Mouse (Mus musculus) hindbrain, embryonic 13.5 days (tissue): ENCODE measurements at regions not wholly inside any gene's neighbourhood (a gene's known extent, or its start where the extent isn't known, plus 50 kb on each side); places are given as distances from the start of the nearest gene placed in this dataset.

Experiments
- ATAC-seq: fragments of 200-750 bp; cut with Nextera tagmentation; 2 replicates; pipeline ENCODE4 v1.8.0; 2017; ENCODE audit warnings: moderate TSS enrichment; ENCODE audit not compliant: low FRiP score
- H3K27ac ChIP-seq: fragments of 300-500 bp; sonication (generic); 2 replicates; pipeline ENCODE4 v1.5.1; 2015; ENCODE audit warnings: inconsistent platforms, mild to moderate bottlenecking, moderate library complexity
- H3K27me3 ChIP-seq: fragments of 300-500 bp; sonication (generic); 2 replicates; pipeline ENCODE4 v1.6.1; 2015; ENCODE audit warnings: mild to moderate bottlenecking, inconsistent platforms
- H3K36me3 ChIP-seq: fragments of 300-500 bp; sonication (generic); 2 replicates; pipeline ENCODE4 v1.6.1; 2015; ENCODE audit warnings: mild to moderate bottlenecking, inconsistent platforms
- H3K4me1 ChIP-seq: fragments of 300-500 bp; sonication (generic); replicated peaks from 2 replicates; pipeline ENCODE4 v1.6.1; 2015; ENCODE audit warnings: inconsistent platforms
- H3K4me2 ChIP-seq: fragments of 300-500 bp; sonication (generic); 2 replicates; pipeline ENCODE4 v1.6.1; 2015; ENCODE audit warnings: inconsistent platforms, mild to moderate bottlenecking, moderate library complexity
- H3K4me3 ChIP-seq: fragments of 300-500 bp; sonication (generic); 2 replicates; pipeline ENCODE4 v1.5.1; 2015; ENCODE audit warnings: mild to moderate bottlenecking, inconsistent platforms
- H3K9ac ChIP-seq: fragments of 300-500 bp; sonication (generic); 2 replicates; pipeline ENCODE4 v1.6.1; 2015; ENCODE audit warnings: mild to moderate bottlenecking, inconsistent platforms
- H3K9me3 ChIP-seq: fragments of 300-500 bp; sonication (generic); 2 replicates; pipeline ENCODE4 v1.6.1; 2016; ENCODE audit warnings: inconsistent platforms
- WGBS: fragments of 180-500 bp; shearing (Covaris S2); methylation state at CpG from one replicate; pipeline ENCODE4 v1.1.7; 2015; 5-methylcytosine and 5-hydroxymethylcytosine counted together

DNA sequence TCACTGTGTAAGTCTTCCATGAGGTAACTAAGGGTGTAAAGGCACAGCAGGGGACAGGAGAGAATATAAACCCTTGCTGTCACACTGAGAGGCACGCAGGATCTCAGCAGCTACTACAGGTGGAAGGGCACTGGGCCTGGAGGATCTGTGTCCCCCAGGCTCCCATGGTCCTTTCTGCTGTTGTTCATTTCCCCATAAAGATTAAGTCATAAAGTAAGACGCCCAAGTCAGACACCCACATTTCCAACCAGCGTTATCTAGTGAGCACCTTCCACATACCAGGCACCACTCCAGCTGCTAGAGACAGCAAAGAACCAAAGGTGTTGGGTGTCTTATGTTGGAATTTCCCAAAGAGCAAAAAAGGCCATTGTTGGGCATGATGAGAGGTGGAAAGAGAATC lies 70.8 kb upstream of the Klf3 start:
- Histone ChIP-seq H3K4me3 (no peak overlapping the region), H3K9ac (no peak overlapping the region), H3K36me3 (no peaks in the 10 kb centered on the region), H3K4me2 (no peak overlapping the region), H3K9me3 (no peaks in the 10 kb centered on the region), H3K27me3 (no peaks in the 10 kb centered on the region), H3K27ac (no peak overlapping the region), H3K4me1 (no peaks in the 10 kb centered on the region)
- ATAC-seq = no peak
- 91% methylated on average over 3 of the region's 3 CpGs for WGBS

DNA sequence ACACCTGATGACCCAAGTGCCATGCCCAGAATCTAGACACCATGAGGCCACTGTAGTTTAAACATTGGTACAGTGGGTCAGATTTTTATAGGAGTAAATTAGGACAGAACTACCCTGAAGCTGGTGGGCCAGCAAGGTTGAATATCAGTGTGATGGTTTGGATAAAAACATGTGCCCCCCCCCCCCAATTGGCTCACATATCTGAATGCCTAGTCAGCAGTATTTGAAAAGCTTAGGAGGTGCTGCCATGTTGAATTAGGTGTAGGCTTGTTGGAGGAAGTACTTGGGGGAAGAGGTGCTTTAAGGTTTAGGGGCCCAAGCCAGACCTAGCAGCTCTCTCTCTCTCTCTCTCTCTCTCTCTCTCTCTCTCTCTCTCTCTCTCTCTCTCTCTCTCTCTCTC lies 66.2 kb upstream of the Klf3 start:
- no peak overlapping the region for H3K9ac ChIP-seq
- H3K27me3 ChIP-seq = no peaks in the 10 kb centered on the region
- H3K4me1 ChIP-seq = peaks cover 23% of the 10 kb centered on the region
- no peaks in the 10 kb centered on the region for H3K9me3 ChIP-seq
- no peak for ATAC-seq
- H3K36me3 ChIP-seq = no peaks in the 10 kb centered on the region
- no peak overlapping the region for H3K4me3 ChIP-seq
- H3K4me2 ChIP-seq = no peak overlapping the region
- no peak overlapping the region for H3K27ac ChIP-seq

GRCm38 (mm10) chr5:64738096-64738780 lies 65.0 kb upstream of the Klf3 start:
- Histone ChIP-seq H3K36me3 (no peaks in the 10 kb centered on the region), H3K9ac (peak overlapping the region; percentile 49), H3K27me3 (no peaks in the 10 kb centered on the region), H3K4me2 (peak overlapping the region; percentile 36), H3K27ac (0 out of 2 replicates have a peak overlapping the region, but pooled peaks have one; percentile 4), H3K4me3 (no peak overlapping the region), H3K4me1 (peaks cover 23% of the 10 kb centered on the region), H3K9me3 (no peaks in the 10 kb centered on the region)
- 13% methylated on average over 11 of the region's 11 CpGs for WGBS
- ATAC-seq = peak; percentile 32; the same call in 1 of the 2 replicates

DNA sequence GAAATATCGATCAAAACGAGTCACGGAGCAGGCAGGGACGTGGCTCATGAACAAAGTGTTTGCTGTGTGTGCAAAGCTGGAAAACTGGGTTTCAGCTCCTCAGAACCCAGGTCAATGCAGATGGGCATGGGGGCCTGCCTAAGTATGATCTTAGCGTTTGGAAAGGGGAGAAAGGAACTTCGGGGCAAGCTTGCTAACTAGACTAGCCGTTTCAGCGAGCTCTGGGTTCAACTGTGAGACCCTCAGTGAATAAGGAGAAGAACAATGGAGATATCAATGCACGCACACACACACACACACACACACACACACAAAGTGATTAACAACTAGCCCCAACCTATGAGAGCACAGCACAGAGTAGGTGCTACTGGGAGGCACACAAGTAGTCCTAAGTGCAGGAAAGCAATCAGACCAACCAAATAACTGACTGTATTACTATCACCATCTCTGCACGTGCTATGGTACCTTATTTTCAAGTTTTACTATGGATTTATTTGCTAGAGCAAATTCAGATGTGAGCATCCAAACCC lies 64.3 kb upstream of the Klf3 start:
- 0 out of 2 replicates have a peak, but pooled peaks have one; percentile 28 for ATAC-seq
- no peaks in the 10 kb centered on the region for H3K27me3 ChIP-seq
- peaks cover 23% of the 10 kb centered on the region for H3K4me1 ChIP-seq
- H3K4me2 ChIP-seq = peak overlapping the region; percentile 36
- peak overlapping the region; percentile 49 for H3K9ac ChIP-seq
- no peaks in the 10 kb centered on the region for H3K9me3 ChIP-seq
- no peak overlapping the region for H3K27ac ChIP-seq
- H3K36me3 ChIP-seq = no peaks in the 10 kb centered on the region
- 13% methylated on average over 10 of the region's 10 CpGs for WGBS
- H3K4me3 ChIP-seq = no peak overlapping the region

DNA sequence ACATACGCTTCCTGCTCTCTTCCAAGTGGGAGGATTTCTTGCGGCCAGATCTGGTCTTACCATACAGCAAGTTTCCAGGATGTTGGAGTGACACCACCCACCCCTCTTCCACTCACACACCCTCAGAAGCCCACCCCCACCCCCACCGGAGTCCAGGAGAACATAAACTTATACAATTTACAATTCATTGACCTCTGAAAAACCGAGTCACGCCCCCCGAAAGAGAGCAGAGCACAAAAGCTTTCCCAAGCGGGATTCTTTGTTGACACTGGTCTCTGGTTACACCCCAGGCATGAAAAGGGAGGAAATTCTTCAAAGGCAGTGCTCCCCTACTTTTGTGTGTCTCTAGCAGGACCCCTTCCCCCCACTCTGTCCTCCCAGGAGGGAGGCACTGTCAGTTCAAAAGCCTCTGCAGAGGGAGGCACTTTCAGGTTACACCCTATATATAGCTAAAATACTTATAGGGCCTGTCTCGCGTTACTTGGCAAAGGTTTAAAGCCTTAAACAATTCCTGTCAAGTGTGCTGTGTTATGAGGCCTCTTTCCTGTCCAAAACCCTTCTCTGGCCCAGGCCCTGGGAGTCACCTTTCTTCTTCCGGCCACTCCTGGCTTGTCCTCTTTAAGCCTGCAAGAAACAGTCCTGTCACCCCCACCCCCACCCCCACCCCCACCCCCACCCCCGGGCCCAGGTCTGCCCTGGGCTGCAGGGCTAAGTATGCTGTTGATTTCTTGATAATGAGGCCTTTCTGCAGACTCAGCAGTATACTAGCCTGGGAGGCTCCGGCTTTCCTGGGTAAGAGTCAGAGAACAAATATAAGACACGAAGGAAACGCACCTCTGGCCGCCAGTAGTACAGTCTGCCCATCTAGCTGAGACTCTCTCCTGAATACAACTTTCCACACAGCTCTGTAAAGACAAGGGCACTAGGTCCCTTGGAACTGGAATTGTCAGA lies 63.6 kb upstream of the Klf3 start:
- Histone ChIP-seq H3K4me2 (no peak overlapping the region), H3K4me3 (no peak overlapping the region), H3K27ac (no peak overlapping the region), H3K9me3 (no peaks in the 10 kb centered on the region), H3K27me3 (no peaks in the 10 kb centered on the region), H3K36me3 (no peaks in the 10 kb centered on the region), H3K4me1 (peaks cover 23% of the 10 kb centered on the region), H3K9ac (no peak overlapping the region)
- 6% methylated on average over 15 of the region's 15 CpGs for WGBS
- ATAC-seq = peak; percentile 52

DNA sequence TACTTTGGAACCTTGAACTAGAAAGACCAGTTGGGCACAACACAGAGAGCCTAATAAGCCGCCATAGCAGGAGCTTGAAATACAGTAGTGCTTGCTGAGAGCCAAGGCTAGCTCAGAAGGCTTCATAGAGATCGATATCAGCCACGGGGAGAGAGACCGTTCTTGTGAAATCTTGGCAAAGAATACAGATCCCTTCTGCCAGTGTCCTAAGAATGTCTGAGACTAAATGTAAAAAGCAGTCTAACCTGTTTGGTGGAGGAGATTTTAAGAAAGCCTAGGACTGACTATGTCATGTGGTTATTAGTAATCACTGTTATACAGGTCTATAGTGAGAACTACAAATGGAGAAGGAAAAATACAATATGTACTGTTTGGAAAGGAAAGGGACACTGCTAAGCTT lies 59.1 kb upstream of the Klf3 start:
- H3K36me3 ChIP-seq = no peaks in the 10 kb centered on the region
- H3K9me3 ChIP-seq = no peaks in the 10 kb centered on the region
- H3K27me3 ChIP-seq = no peaks in the 10 kb centered on the region
- WGBS = 96% methylated on average over 4 of the region's 4 CpGs
- no peak for ATAC-seq
- H3K27ac ChIP-seq = no peak overlapping the region
- H3K4me1 ChIP-seq = peaks cover 10% of the 10 kb centered on the region
- H3K4me2 ChIP-seq = no peak overlapping the region
- no peak overlapping the region for H3K4me3 ChIP-seq
- H3K9ac ChIP-seq = no peak overlapping the region

DNA sequence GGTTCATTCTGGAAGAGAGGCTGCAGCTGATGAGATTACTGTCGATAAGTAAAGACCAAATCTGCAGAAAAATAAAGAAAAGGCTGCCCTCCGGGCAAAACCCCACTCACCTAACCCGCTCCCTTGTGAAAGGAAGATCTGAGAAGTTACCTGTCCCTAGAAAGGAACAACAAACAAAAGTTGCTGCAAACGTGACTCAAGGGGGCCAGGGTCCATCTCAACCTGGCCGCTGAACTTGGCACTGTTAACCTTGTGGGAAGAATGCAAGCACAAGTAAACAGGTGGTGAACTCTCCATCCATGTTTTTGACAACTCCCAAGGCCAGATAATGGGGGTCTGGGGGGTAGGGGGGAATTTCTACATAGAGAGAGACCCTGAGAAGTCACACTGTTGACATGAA lies 58.7 kb upstream of the Klf3 start:
- Histone ChIP-seq H3K4me3 (no peak overlapping the region), H3K4me1 (peaks cover 6% of the 10 kb centered on the region), H3K27me3 (no peaks in the 10 kb centered on the region), H3K9me3 (no peaks in the 10 kb centered on the region), H3K36me3 (no peaks in the 10 kb centered on the region), H3K27ac (no peak overlapping the region), H3K9ac (no peak overlapping the region), H3K4me2 (no peak overlapping the region)
- 89% methylated on average over 5 of the region's 5 CpGs for WGBS
- no peak for ATAC-seq

DNA sequence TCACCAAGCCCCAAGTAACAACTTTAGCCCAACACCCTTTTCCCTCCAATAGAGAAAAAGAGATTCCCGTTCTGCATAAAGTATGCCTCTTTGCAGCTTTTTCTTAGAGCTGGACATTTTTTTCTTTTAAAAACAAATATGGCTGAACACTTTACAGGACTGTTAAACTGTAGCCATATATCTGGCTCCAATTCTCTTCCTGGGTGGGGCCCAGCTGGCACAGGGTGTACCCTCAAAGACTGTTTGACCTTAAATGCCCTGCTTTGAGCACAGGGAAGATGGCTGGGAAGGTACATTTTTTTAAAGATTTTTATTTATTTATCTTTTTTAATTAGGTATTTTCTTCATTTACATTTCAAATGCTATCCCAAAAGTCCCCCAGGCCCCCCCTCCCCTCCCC lies 55.7 kb upstream of the Klf3 start:
- Histone ChIP-seq H3K27ac (no peak overlapping the region), H3K9me3 (no peaks in the 10 kb centered on the region), H3K27me3 (no peaks in the 10 kb centered on the region), H3K9ac (no peak overlapping the region), H3K4me3 (no peak overlapping the region), H3K4me2 (no peak overlapping the region), H3K4me1 (no peaks in the 10 kb centered on the region), H3K36me3 (no peaks in the 10 kb centered on the region)
- 72% methylated on average over 1 of the region's 1 CpGs for WGBS
- no peak for ATAC-seq

DNA sequence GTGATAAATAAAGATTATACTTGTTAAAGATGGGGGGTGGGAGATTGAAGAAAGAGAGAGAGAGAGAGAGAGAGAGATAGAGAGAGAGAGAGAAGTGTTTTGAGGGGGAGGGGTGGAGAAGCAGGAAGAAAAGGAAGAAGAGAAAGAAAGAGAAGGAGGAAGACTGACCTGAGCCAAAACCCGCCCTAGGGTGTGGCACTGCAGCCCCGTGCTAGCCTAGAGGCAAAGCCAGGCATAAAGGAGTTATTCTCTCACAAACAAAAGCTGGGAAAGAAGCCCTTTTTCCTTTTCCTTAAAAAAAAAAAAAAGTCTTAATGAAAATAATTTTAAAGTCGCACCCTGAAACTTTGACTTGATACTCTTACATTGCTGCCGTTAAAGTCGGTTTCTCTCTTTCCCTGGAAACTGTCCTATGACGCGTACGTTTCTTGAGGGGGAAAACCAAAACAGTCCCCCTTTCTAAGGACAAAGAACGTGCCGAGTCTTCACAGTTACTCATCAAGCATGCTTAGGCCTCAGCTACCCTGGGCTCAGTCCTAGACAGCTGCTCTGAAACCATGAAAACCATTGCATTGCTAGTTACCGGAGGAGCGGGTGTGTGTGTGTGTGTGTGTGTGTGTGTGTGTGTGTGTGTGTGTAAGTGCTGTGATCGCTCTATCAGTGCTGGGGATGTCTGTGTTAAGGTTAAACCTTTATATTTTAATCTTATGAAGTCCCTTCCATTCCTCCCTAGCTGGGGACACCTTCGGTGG lies 53.6 kb upstream of the Klf3 start:
- Histone ChIP-seq H3K9ac (no peak overlapping the region), H3K27ac (no peak overlapping the region), H3K4me1 (no peaks in the 10 kb centered on the region), H3K9me3 (no peaks in the 10 kb centered on the region), H3K4me3 (no peak overlapping the region), H3K4me2 (no peak overlapping the region), H3K27me3 (no peaks in the 10 kb centered on the region), H3K36me3 (no peaks in the 10 kb centered on the region)
- no peak for ATAC-seq
- WGBS = 75% methylated on average over 14 of the region's 14 CpGs

DNA sequence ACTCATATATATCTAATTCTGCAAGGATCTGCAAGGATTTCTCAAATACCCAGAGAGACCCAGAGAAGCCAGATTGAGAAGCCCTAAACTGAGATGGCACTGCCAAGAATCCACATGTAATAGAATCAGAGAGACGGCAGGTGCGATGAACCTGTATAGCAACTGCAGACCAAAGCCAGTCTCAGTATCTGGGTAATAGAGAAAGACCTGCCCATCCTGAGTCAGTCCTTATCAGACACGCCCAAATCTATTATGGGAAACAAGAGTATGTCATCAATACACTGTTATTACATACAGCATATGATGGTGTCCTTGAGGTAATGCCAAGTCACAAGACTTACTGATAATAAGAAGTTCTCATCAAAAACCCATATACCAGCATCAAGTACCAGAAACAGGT lies 52.8 kb upstream of the Klf3 start:
- Histone ChIP-seq H3K27me3 (no peaks in the 10 kb centered on the region), H3K4me3 (no peak overlapping the region), H3K9me3 (no peaks in the 10 kb centered on the region), H3K36me3 (no peaks in the 10 kb centered on the region), H3K27ac (no peak overlapping the region), H3K4me1 (no peaks in the 10 kb centered on the region), H3K9ac (no peak overlapping the region), H3K4me2 (no peak overlapping the region)
- no peak for ATAC-seq
- WGBS = 92% methylated on average over 3 of the region's 3 CpGs

DNA sequence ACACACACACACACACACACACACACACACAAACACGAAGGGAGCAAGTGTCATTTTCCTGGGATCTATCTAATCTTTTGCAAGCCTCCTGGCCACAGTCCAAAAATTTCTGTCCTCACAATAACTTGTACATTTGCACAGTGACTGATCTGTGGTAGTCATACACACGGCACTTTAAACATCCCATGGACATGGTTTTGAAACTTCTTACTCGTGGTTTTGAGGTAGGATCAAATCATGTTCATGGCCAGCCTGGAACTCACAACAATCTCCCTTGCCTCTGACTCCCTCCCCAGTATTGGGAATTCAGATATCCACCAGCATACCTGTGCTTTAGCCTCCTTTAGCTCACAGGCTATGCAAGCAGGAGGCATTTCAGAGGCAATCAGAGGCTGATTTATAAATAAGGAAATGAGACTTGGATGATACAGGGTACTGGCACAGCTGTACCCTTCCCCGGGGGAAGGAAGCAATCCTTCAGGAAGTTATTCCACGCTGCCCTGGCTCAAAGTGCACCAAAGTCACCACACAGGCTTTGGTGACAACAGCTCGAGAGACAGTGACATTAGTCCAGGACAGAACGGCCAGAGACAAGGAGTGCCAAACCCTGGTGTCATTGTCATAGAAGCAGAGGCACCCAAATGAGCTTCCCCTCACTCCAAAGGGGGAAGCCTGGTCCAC lies 52.1 kb upstream of the Klf3 start:
- no peaks in the 10 kb centered on the region for H3K27me3 ChIP-seq
- WGBS = 67% methylated on average over 7 of the region's 7 CpGs
- ATAC-seq = no peak

More for the DNA sequence above, 52.1 kb upstream of the Klf3 start:
- no peaks in the 10 kb centered on the region for H3K36me3 ChIP-seq
- H3K27ac ChIP-seq = no peak overlapping the region
- H3K9me3 ChIP-seq = no peaks in the 10 kb centered on the region
- H3K4me1 ChIP-seq = no peaks in the 10 kb centered on the region
- no peak overlapping the region for H3K9ac ChIP-seq
- no peak overlapping the region for H3K4me2 ChIP-seq
- H3K4me3 ChIP-seq = no peak overlapping the region
